Mouse (Mus musculus) intestine, embryonic 14.5 days (tissue): ENCODE data around the gene Igdcc4. TPM values are rescaled to one million over a fixed set of nuclear protein-coding genes. Genes with fewer than 3 reads are reported as not detected.
A peak's percentile ranks its signal among the peaks of the same experiment; 100 is the strongest.

Source experiments
- ATAC-seq: fragments of 200-750 bp; cut with Nextera tagmentation; replicated peaks from 2 replicates; pipeline ENCODE4 v1.8.0; 2017; ENCODE audit warnings: low read depth, moderate number of reproducible peaks, moderate TSS enrichment, moderate library complexity; ENCODE audit not compliant: low FRiP score, low TSS enrichment
- DNase-seq: peaks from one replicate; pipeline ENCODE4 v3.0.0-alpha.2; 2018; ENCODE audit warnings: low spot score
- H3K27ac ChIP-seq: fragments of 300-500 bp; sonication (generic); 2 replicates; pipeline ENCODE4 v1.5.1; 2014; ENCODE audit warnings: low read depth, mild to moderate bottlenecking, control low read depth
- H3K27me3 ChIP-seq: fragments of 300-500 bp; sonication (generic); replicated peaks from 2 replicates; pipeline ENCODE4 v1.6.1; 2014; ENCODE audit warnings: low read length, control low read depth; ENCODE audit not compliant: control insufficient read depth, insufficient read depth
- H3K36me3 ChIP-seq: fragments of 300-500 bp; sonication (generic); 2 replicates; pipeline ENCODE4 v1.6.1; 2014; ENCODE audit warnings: low read length, control low read depth; ENCODE audit not compliant: control insufficient read depth, insufficient read depth
- H3K4me1 ChIP-seq: fragments of 300-500 bp; sonication (generic); replicated peaks from 2 replicates; pipeline ENCODE4 v1.6.1; 2014; ENCODE audit warnings: low read length, control low read depth, mixed read lengths; ENCODE audit not compliant: control insufficient read depth, insufficient read depth
- H3K4me2 ChIP-seq: fragments of 300-500 bp; sonication (generic); 2 replicates; pipeline ENCODE4 v1.6.1; 2014; ENCODE audit warnings: low read length
- H3K4me3 ChIP-seq: fragments of 300-500 bp; sonication (generic); 2 replicates; pipeline ENCODE4 v1.5.1; 2014; ENCODE audit warnings: low read depth, low read length, control low read depth, mixed read lengths
- H3K9ac ChIP-seq: fragments of 300-500 bp; sonication (generic); 2 replicates; pipeline ENCODE4 v1.6.1; 2014; ENCODE audit warnings: mild to moderate bottlenecking, low read length
- H3K9me3 ChIP-seq: fragments of 300-500 bp; sonication (generic); 2 replicates; pipeline ENCODE4 v1.6.1; 2016; ENCODE audit warnings: low read length, control low read depth; ENCODE audit not compliant: control insufficient read depth
- WGBS: fragments of 180-500 bp; shearing (Covaris S2); extraction: QIAGEN DNeasy Blood & Tissue Kit; methylation state at CpG from one replicate; pipeline ENCODE4 v1.1.7; 2014; 5-methylcytosine and 5-hydroxymethylcytosine counted together
- polyA plus RNA-seq: library from polyadenylated mRNA; unstranded; fragments of >200 nt; fragmentation: Nextera tagmentation; extraction: Ambion mirVana; gene quantifications from 2 replicates; pipeline ENCODE4 v1.2.1, GENCODE M21; 2014

Igdcc4 gene
- polyA plus RNA-seq, 1 experiment from 2014 or later: 39.6 TPM

- H3K27ac ChIP-seq: no peak overlapping the region
- DNase-seq (no peak), ATAC-seq (no peak)
- H3K4me1 ChIP-seq: peaks cover 10% of the 10 kb centered on the region
- H3K36me3 ChIP-seq: no peaks in the 10 kb centered on the region
- H3K9ac ChIP-seq: no peak overlapping the region
- H3K9me3 ChIP-seq: 0 out of 2 replicates have a peak, but pooled peaks cover 3% of the 10 kb centered on the region
- 45% methylated on average over 6 of the region's 6 CpGs for WGBS
- H3K4me2 ChIP-seq: no peak overlapping the region
- H3K4me3 ChIP-seq: no peak overlapping the region
- peaks cover 5% of the 10 kb centered on the region; the same call in 1 of the 2 replicates for H3K27me3 ChIP-seq
Observed at GRCm38 (mm10) chr9:65168534-65168933, 67.2 kb downstream of the Igdcc4 start.

GRCm38 (mm10) chr9:65168952-65169351 lies 67.7 kb downstream of the Igdcc4 start:
- DNase-seq (no peak), ATAC-seq (no peak)
- Histone ChIP-seq H3K4me2 (no peak overlapping the region), H3K9ac (no peak overlapping the region), H3K4me3 (no peak overlapping the region), H3K27me3 (peaks cover under 1% of the 10 kb centered on the region; the same call in 1 of the 2 replicates), H3K9me3 (0 out of 2 replicates have a peak, but pooled peaks cover 3% of the 10 kb centered on the region), H3K4me1 (peaks cover 10% of the 10 kb centered on the region), H3K36me3 (no peaks in the 10 kb centered on the region), H3K27ac (no peak overlapping the region)
- 36% methylated on average over 4 of the region's 4 CpGs for WGBS

GRCm38 (mm10) chr9:65172654-65173053 lies 71.4 kb downstream of the Igdcc4 start:
- ATAC-seq (no peak), DNase-seq (no peak)
- peaks cover 18% of the 10 kb centered on the region for H3K4me1 ChIP-seq
- WGBS: 23% methylated on average over 9 of the region's 9 CpGs
- H3K9ac ChIP-seq: no peak overlapping the region
- H3K4me3 ChIP-seq: no peak overlapping the region
- H3K4me2 ChIP-seq: no peak overlapping the region
- no peaks in the 10 kb centered on the region for H3K27me3 ChIP-seq
- no peaks in the 10 kb centered on the region for H3K36me3 ChIP-seq
- H3K27ac ChIP-seq: no peak overlapping the region
- no peaks in the 10 kb centered on the region for H3K9me3 ChIP-seq

- Histone ChIP-seq H3K4me1 (peaks cover 32% of the 10 kb centered on the region), H3K36me3 (no peaks in the 10 kb centered on the region)
- ATAC-seq: no peak
Observed at GRCm38 (mm10) chr9:65175234-65175938, 74.1 kb downstream of the Igdcc4 start.

GRCm38 (mm10) chr9:65175939-65176871 lies 74.9 kb downstream of the Igdcc4 start:
- ATAC-seq: no peak
- no peak overlapping the region for H3K4me3 ChIP-seq
- WGBS: 46% methylated on average over 9 of the region's 9 CpGs
- no peak overlapping the region for H3K9ac ChIP-seq
- H3K4me2 ChIP-seq: no peak overlapping the region
- no peaks in the 10 kb centered on the region for H3K36me3 ChIP-seq
- H3K27ac ChIP-seq: no peak overlapping the region
- peaks cover 35% of the 10 kb centered on the region for H3K4me1 ChIP-seq
- H3K9me3 ChIP-seq: no peaks in the 10 kb centered on the region
- no peak for DNase-seq
- no peaks in the 10 kb centered on the region for H3K27me3 ChIP-seq

More at GRCm38 (mm10) chr9:65175234-65175938, 74.1 kb downstream of the Igdcc4 start:
- Histone ChIP-seq H3K27ac (no peak overlapping the region), H3K9ac (no peak overlapping the region), H3K4me3 (no peak overlapping the region), H3K9me3 (no peaks in the 10 kb centered on the region), H3K4me2 (no peak overlapping the region), H3K27me3 (no peaks in the 10 kb centered on the region)
- no peak for DNase-seq
- 37% methylated on average over 5 of the region's 5 CpGs for WGBS

- no peaks in the 10 kb centered on the region for H3K27me3 ChIP-seq
- ATAC-seq: no peak
- peaks cover 35% of the 10 kb centered on the region for H3K4me1 ChIP-seq
- DNase-seq: no peak
- H3K4me3 ChIP-seq: no peak overlapping the region
- H3K9ac ChIP-seq: no peak overlapping the region
- no peaks in the 10 kb centered on the region for H3K9me3 ChIP-seq
- no peak overlapping the region for H3K4me2 ChIP-seq
- H3K36me3 ChIP-seq: peaks cover 4% of the 10 kb centered on the region; the same call in 1 of the 2 replicates
- no peak overlapping the region for H3K27ac ChIP-seq
- 79% methylated on average over 3 of the region's 3 CpGs for WGBS
Observed at GRCm38 (mm10) chr9:65177497-65177896, 76.2 kb downstream of the Igdcc4 start.

- peaks cover 4% of the 10 kb centered on the region; the same call in 1 of the 2 replicates for H3K36me3 ChIP-seq
- 65% methylated on average over 10 of the region's 10 CpGs for WGBS
- ATAC-seq (no peak), DNase-seq (no peak)
- no peaks in the 10 kb centered on the region for H3K9me3 ChIP-seq
- H3K4me3 ChIP-seq: no peak overlapping the region
- H3K4me2 ChIP-seq: no peak overlapping the region
- no peak overlapping the region for H3K27ac ChIP-seq
- H3K27me3 ChIP-seq: no peaks in the 10 kb centered on the region
- peaks cover 35% of the 10 kb centered on the region for H3K4me1 ChIP-seq
- H3K9ac ChIP-seq: no peak overlapping the region
Observed at GRCm38 (mm10) chr9:65177912-65178311, 76.6 kb downstream of the Igdcc4 start.

- peaks cover 35% of the 10 kb centered on the region for H3K4me1 ChIP-seq
- DNase-seq: no peak
- 13% methylated on average over 22 of the region's 22 CpGs for WGBS
- H3K9ac ChIP-seq: no peak overlapping the region
- ATAC-seq: peak; percentile 33
- H3K9me3 ChIP-seq: no peaks in the 10 kb centered on the region
- peak overlapping the region; percentile 20 for H3K4me2 ChIP-seq
- H3K27me3 ChIP-seq: no peaks in the 10 kb centered on the region
- H3K27ac ChIP-seq: no peak overlapping the region
- peaks cover 4% of the 10 kb centered on the region; the same call in 1 of the 2 replicates for H3K36me3 ChIP-seq
- no peak overlapping the region for H3K4me3 ChIP-seq
Observed at GRCm38 (mm10) chr9:65178336-65179213, 77.3 kb downstream of the Igdcc4 start.
